Mouse (Mus musculus) hematopoietic stem cell, adult 5-6 weeks (primary cell): Measurements from ENCODE around the gene Gm10663. TPM values are rescaled to one million over a fixed set of nuclear protein-coding genes. Genes with fewer than 3 reads are reported as not detected.

Experiments used
- total RNA-seq: library from RNA; stranded (forward); fragments of 172-1452, 232-1000 nt; gene quantifications from 2 replicates; pipeline ENCODE4 v1.2.3, GENCODE M21; 2017

Gene Gm10663
- total RNA-seq, 1 experiment from 2014 or later: not detected

Other genes with a start within 250 kb of the Gm10663 start
- 20.2 and 21.3 TPM in 2 replicates for gene Klhl2, start 225.0 kb upstream of the Gm10663 start, total RNA-seq
- 12.3 and 16.9 TPM in 2 replicates for gene Tmem192, start 127.8 kb upstream of the Gm10663 start, total RNA-seq
- not detected in 2 replicates for gene Trim75, start 87.2 kb upstream of the Gm10663 start, total RNA-seq
- gene Trim61, start 56.5 kb upstream of the Gm10663 start, total RNA-seq: not detected in 2 replicates
- gene Trim60, start 56.4 kb upstream of the Gm10663 start, total RNA-seq: not detected in 2 replicates
- not detected in 2 replicates for gene Apela, start 37.7 kb upstream of the Gm10663 start, total RNA-seq
- not detected in 2 replicates for gene BC030870, start 54.5 kb downstream of the Gm10663 start, total RNA-seq